9 mouse cellular contexts compared by ENCODE assay signal in the genomic region with DNA sequence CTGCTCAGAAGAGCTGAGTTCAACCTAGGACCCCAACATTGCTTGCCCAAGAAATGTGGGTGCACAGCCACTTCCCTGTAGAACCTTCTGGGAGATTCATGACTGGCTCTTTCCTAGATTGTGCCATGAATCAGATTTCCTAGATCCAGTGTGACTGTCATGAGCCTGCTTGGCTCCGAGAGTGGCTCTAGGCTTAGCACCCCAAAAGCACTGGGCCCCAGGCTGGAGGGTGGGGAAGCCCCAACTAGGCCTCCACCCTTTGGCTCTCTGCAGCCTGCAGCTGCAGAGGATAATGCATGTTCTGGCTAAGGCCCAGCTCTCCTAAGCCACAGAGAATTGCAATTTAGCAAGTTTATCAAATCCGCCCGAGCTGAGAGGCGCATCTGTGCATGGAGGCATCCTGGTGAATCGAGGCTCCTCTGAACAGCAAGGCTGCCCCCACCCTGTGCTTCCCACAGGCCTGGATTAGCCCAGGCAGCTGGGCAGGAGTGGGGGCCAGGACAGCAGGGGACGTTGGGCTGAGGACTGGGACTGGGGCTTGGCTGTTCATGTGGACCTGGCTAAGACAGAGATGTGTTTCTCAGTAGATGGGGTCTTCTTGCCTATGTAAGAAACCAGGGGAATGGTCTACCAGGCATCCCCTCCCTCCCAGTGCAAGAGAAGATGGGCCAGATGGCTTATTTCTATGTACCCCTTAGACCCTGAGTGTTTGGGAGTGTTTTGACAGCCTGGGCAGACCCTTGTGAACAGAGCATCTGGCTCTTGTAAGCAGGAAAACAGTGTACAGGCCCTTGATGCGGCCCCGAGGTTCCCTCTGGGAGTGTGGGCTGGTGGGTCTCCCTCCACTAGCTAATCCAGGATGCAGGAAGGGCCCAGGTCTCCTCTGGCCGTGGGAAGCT. TPM values are rescaled to one million over a fixed set of nuclear protein-coding genes. Genes with fewer than 3 reads are reported as not detected.
DNase-seq lines count a peak whose midpoint lies in the region; ATAC-seq and TF ChIP-seq lines count a peak whose summit lies in the region.
"Had no signal": no experiment of that assay in that cellular context is flagged by ENCODE, and none has a peak within 500 bp of the region (broad histone marks: within the 10 kb centered on the region; RNA-seq: fewer than 3 reads in every experiment).

No protein-coding gene starts in this region.

- 0 out of 2 replicates have a peak, but pooled peaks have one; percentile 17 for ATAC-seq in heart, embryonic 13.5 days (ENCODE audit: extremely low read depth, insufficient number of reproducible peaks, low FRiP score, low TSS enrichment)
- no peak for ATAC-seq in liver, postnatal 0 days

- 51% methylated on average over 9 of the region's 9 CpGs for WGBS in heart, embryonic 13.5 days
- WGBS in hindbrain, embryonic 10.5 days = 68% methylated on average over 9 of the region's 9 CpGs
- 70% methylated on average over 9 of the region's 9 CpGs for WGBS in liver, postnatal 0 days (ENCODE audit: insufficient replicate concordance)

- no peak for TF ChIP-seq EP300 in liver, postnatal 0 days (IDR thresholded peaks at IDR 0.05; ENCODE audit: low read depth)

- H3K9me3 ChIP-seq in heart, embryonic 13.5 days = no peaks in the 10 kb centered on the region
- H3K9me3 ChIP-seq in hindbrain, embryonic 10.5 days = no peaks in the 10 kb centered on the region
- H3K9me3 ChIP-seq in liver, postnatal 0 days (ENCODE audit: low read length) = no peaks in the 10 kb centered on the region

- H3K27me3 ChIP-seq in heart, embryonic 13.5 days (replicated peaks) = no peaks in the 10 kb centered on the region
- 0 out of 2 replicates have a peak, but pooled peaks cover 4% of the 10 kb centered on the region for H3K27me3 ChIP-seq in hindbrain, embryonic 10.5 days (ENCODE audit: insufficient read depth, poor library complexity, severe bottlenecking)
- H3K27me3 ChIP-seq in liver, postnatal 0 days (ENCODE audit: insufficient read depth, low read length) = no peaks in the 10 kb centered on the region

- no peak overlapping the region for H3K4me3 ChIP-seq in heart, embryonic 13.5 days
- H3K4me3 ChIP-seq in hindbrain, embryonic 10.5 days = no peak overlapping the region
- no peak overlapping the region for H3K4me3 ChIP-seq in liver, postnatal 0 days (ENCODE audit: low read depth, low read length)
- H3K4me3 ChIP-seq in layer of hippocampus, adult 2 months = no peak overlapping the region
- no peak overlapping the region for H3K4me3 ChIP-seq in left cerebral cortex, adult 2 months

- no peak overlapping the region for H3K9ac ChIP-seq in heart, embryonic 13.5 days
- no peak overlapping the region for H3K9ac ChIP-seq in liver, postnatal 0 days (replicated peaks)

- TF ChIP-seq CTCF in brain, embryonic 14.5 days (IDR thresholded peaks at IDR 0.05; ENCODE audit: borderline replicate concordance, extremely low read depth, insufficient read depth, insufficient read length) = no peak
- TF ChIP-seq CTCF in liver, postnatal 0 days (IDR thresholded peaks at IDR 0.05; ENCODE audit: low read depth) = no peak
- no peak for TF ChIP-seq CTCF in layer of hippocampus, adult 2 months (conservative IDR thresholded peaks at IDR 0.05)
- no peak for TF ChIP-seq CTCF in left cerebral cortex, adult 2 months (IDR thresholded peaks at IDR 0.05)

- peaks cover 41% of the 10 kb centered on the region for H3K4me1 ChIP-seq in heart, embryonic 13.5 days
- H3K4me1 ChIP-seq in hindbrain, embryonic 10.5 days (replicated peaks) = peaks cover 59% of the 10 kb centered on the region
- no peaks in the 10 kb centered on the region for H3K4me1 ChIP-seq in liver, postnatal 0 days (ENCODE audit: insufficient read depth)

- intact Hi-C loops in left cerebral cortex, adult 2 months (cut with DNase I) = no loop called here

- H3K36me3 ChIP-seq in heart, embryonic 13.5 days = no peaks in the 10 kb centered on the region
- H3K36me3 ChIP-seq in hindbrain, embryonic 10.5 days = no peaks in the 10 kb centered on the region
- no peaks in the 10 kb centered on the region for H3K36me3 ChIP-seq in liver, postnatal 0 days (replicated peaks; ENCODE audit: insufficient read depth, low read length)

- no peak for DNase-seq in heart, adult 18-20 months
- peak; percentile 83 for DNase-seq in brain, embryonic 14.5 days (ENCODE audit: low read depth)
- no peak for DNase-seq in hindbrain, embryonic 10.5 days (ENCODE audit: low spot score)
- no peak for DNase-seq in liver, postnatal 0 days
- DNase-seq in layer of hippocampus, adult 2 months (ENCODE audit: low spot score in 2 of 2) = no peak
- no peak for DNase-seq in left cerebral cortex, adult 2 months (ENCODE audit: extremely low spot score in 1 of 2, low spot score in 2 of 2)
- DNase-seq in natural killer cell, adult 2 months (ENCODE audit: low spot score in 2 of 2) = no peak
- DNase-seq: kidney, adult 11 months had no signal

- TF ChIP-seq POLR2A in brain, embryonic 14.5 days (IDR thresholded peaks at IDR 0.05; ENCODE audit: borderline replicate concordance, extremely low read depth, insufficient read depth, insufficient read length, poor library complexity, severe bottlenecking) = no peak

- no peak overlapping the region for H3K4me2 ChIP-seq in heart, embryonic 13.5 days
- H3K4me2 ChIP-seq in liver, postnatal 0 days (ENCODE audit: low read depth, low read length) = no peak overlapping the region

- peak overlapping the region; percentile 61 for H3K27ac ChIP-seq in heart, embryonic 13.5 days (replicated peaks)
- H3K27ac ChIP-seq in hindbrain, embryonic 10.5 days = peak overlapping the region; percentile 54
- peak overlapping the region; percentile 31; the same call in 1 of the 2 replicates for H3K27ac ChIP-seq in liver, postnatal 0 days (ENCODE audit: low read depth)
- H3K27ac ChIP-seq in layer of hippocampus, adult 2 months = no peak overlapping the region
- no peak overlapping the region for H3K27ac ChIP-seq in left cerebral cortex, adult 2 months

RNA-seq across cellular contexts. Expression of gene Dlk1, which starts 41.2 kb away (rescaled TPM):
- 103 and 130 TPM in 2 replicates for polyA plus RNA-seq in heart, embryonic 13.5 days (2015; fragmentation: Nextera tagmentation; extraction: Ambion mirVana)
- under 1 TPM in 1 of 2 experiments, not detected in 1; 0.90 TPM for total RNA-seq in heart, adult 18-20 months (2021)
- polyA plus RNA-seq in brain, embryonic 14.5 days (2012; rRNA removed) = 303 and 331 TPM in 2 replicates
- 64.4 and 82.8 TPM in 2 replicates for polyA plus RNA-seq in hindbrain, embryonic 10.5 days (2016; fragmentation: Nextera tagmentation; extraction: Ambion mirVana)
- 50.7 and 52.1 TPM in 2 replicates for polyA plus RNA-seq in liver, postnatal 0 days (2015; fragmentation: Nextera tagmentation; extraction: Ambion mirVana)
- total RNA-seq in layer of hippocampus, adult 2 months (2021) = 1 to 10 TPM; 4.8 to 5.0 TPM
- total RNA-seq in left cerebral cortex, adult 2 months (2021) = 1 to 10 TPM; 4.7 to 8.5 TPM

Comparison
In these comparisons a context has a peak if more than half of its experiments do, and no peak if none do; other contexts are left out.
1. H3K27ac ChIP-seq: peak in heart, embryonic 13.5 days (single experiment), hindbrain, embryonic 10.5 days (single experiment) and liver, postnatal 0 days (single experiment); none in layer of hippocampus, adult 2 months (single experiment) and left cerebral cortex, adult 2 months (single experiment).